Mouse (Mus musculus) MEL (cell line): ENCODE results near the gene Pycr1. TPM values are rescaled to one million over a fixed set of nuclear protein-coding genes. Genes with fewer than 3 reads are reported as not detected.

Experiments
- DNase-seq: peaks from one replicate; pipeline ENCODE4 v3.0.0; 2011; ENCODE audit warnings: low read depth, low spot score
- H3K27ac ChIP-seq: 2 replicates; pipeline ENCODE4 v1.5.1; 2012; ENCODE audit warnings: low read depth, mild to moderate bottlenecking, control low read depth, low read length, moderate library complexity; ENCODE audit not compliant: control insufficient read depth
- H3K27me3 ChIP-seq, 2 experiments: fragments of 150-350 bp in 1 of 2; sonication (generic) in 1 of 2; 2 replicates each; pipeline ENCODE4 v1.6.1; 2012; ENCODE audit warnings: low read length in 2 of 2, mild to moderate bottlenecking in 2 of 2, improper control_type of control experiment in 1 of 2, moderate library complexity in 1 of 2; ENCODE audit not compliant: insufficient read depth in 2 of 2, control insufficient read depth in 1 of 2
- H3K36me3 ChIP-seq, 2 experiments: 2 replicates each; pipeline ENCODE4 v1.6.1; 2012 to 2014; ENCODE audit warnings: low read length in 2 of 2, improper control_type of control experiment in 1 of 2, inconsistent platforms in 1 of 2, mild to moderate bottlenecking in 1 of 2; ENCODE audit not compliant: insufficient read depth in 2 of 2, control insufficient read depth in 1 of 2
- H3K4me1 ChIP-seq, 2 experiments: fragments of 150-350 bp in 1 of 2; sonication (generic) in 1 of 2; 2 replicates each; pipeline ENCODE4 v1.6.1; 2012; ENCODE audit warnings: low read length in 2 of 2, improper control_type of control experiment in 1 of 2, mild to moderate bottlenecking in 1 of 2; ENCODE audit not compliant: insufficient read depth in 2 of 2, control insufficient read depth in 1 of 2
- H3K4me3 ChIP-seq, 2 experiments: fragments of 150-350 bp in 1 of 2; sonication (generic) in 1 of 2; 2 replicates each; pipeline ENCODE4 v1.5.1; 2012; ENCODE audit warnings: low read depth in 2 of 2, low read length in 2 of 2, mild to moderate bottlenecking in 2 of 2, moderate library complexity in 2 of 2, control low read depth in 1 of 2, improper control_type of control experiment in 1 of 2; ENCODE audit not compliant: control insufficient read depth in 1 of 2, insufficient read depth in 1 of 2
- H3K79me2 ChIP-seq: 2 replicates; pipeline ENCODE4 v1.6.1; 2012; ENCODE audit warnings: mild to moderate bottlenecking, low read length, moderate library complexity; ENCODE audit not compliant: control insufficient read depth, poor library complexity, insufficient read depth
- H3K9ac ChIP-seq: 2 replicates; pipeline ENCODE4 v1.6.1; 2012; ENCODE audit warnings: low read depth, mild to moderate bottlenecking, control low read depth, low read length, moderate library complexity; ENCODE audit not compliant: control insufficient read depth, poor library complexity, severe bottlenecking
- H3K9me3 ChIP-seq: fragments of 150-350 bp; sonication (generic); replicated peaks from 2 replicates; pipeline ENCODE4 v1.6.1; 2012; ENCODE audit warnings: mild to moderate bottlenecking, low read length, improper control_type of control experiment, moderate library complexity; ENCODE audit not compliant: insufficient read depth
- CHD1 ChIP-seq: IDR thresholded peaks from 2 replicates; pipeline ENCODE4 v1.6.1; 2012; ENCODE audit warnings: low read depth, mild to moderate bottlenecking, inconsistent platforms, low read length, improper control_type of control experiment
- CTCF ChIP-seq, 3 experiments: IDR thresholded peaks in 2 of 3; conservative IDR thresholded peaks in 1 of 3; 2 replicates each; pipeline ENCODE4 v1.5.1; 2011 to 2012; ENCODE audit warnings: low read length in 3 of 3, low read depth in 2 of 3, mild to moderate bottlenecking in 2 of 3, improper control_type of control experiment in 1 of 3, inconsistent platforms in 1 of 3, mixed read lengths in 1 of 3, moderate library complexity in 1 of 3; ENCODE audit not compliant: control insufficient read depth in 1 of 3, insufficient read depth in 1 of 3, poor library complexity in 1 of 3, severe bottlenecking in 1 of 3
- ETS1 ChIP-seq: IDR thresholded peaks from 2 replicates; pipeline ENCODE4 v1.6.1; 2012; ENCODE audit warnings: low read depth, mild to moderate bottlenecking, inconsistent platforms, low read length, improper control_type of control experiment, moderate library complexity
- GABPA ChIP-seq: IDR thresholded peaks from 2 replicates; pipeline ENCODE4 v1.6.1; 2012; ENCODE audit warnings: low read depth, mild to moderate bottlenecking, inconsistent platforms, low read length, improper control_type of control experiment, moderate library complexity
- MAFK ChIP-seq: IDR thresholded peaks from 2 replicates; pipeline ENCODE4 v1.6.1; 2011; ENCODE audit warnings: low read depth, mild to moderate bottlenecking, low read length, improper control_type of control experiment, borderline replicate concordance
- MYC ChIP-seq: IDR thresholded peaks from 2 replicates; pipeline ENCODE4 v1.6.1; 2011; ENCODE audit warnings: low read depth, mild to moderate bottlenecking, low read length, improper control_type of control experiment, moderate library complexity
- NELFE ChIP-seq: IDR thresholded peaks from 2 replicates; pipeline ENCODE4 v1.6.1; 2011; ENCODE audit warnings: low read depth, low read length, improper control_type of control experiment
- NRF1 ChIP-seq: IDR thresholded peaks from 2 replicates; pipeline ENCODE4 v1.6.1; 2014; ENCODE audit warnings: low read depth, mild to moderate bottlenecking, inconsistent platforms, low read length, improper control_type of control experiment, moderate library complexity; ENCODE audit not compliant: poor library complexity, insufficient read depth, severe bottlenecking
- POLR2AphosphoS2 ChIP-seq: IDR thresholded peaks from 2 replicates; pipeline ENCODE4 v1.6.1; 2011; ENCODE audit warnings: low read length, improper control_type of control experiment
- POLR2AphosphoS5 ChIP-seq: IDR thresholded peaks from 2 replicates; pipeline ENCODE4 v1.6.1; 2012; ENCODE audit warnings: low read depth, borderline replicate concordance, mild to moderate bottlenecking, inconsistent platforms, low read length, moderate library complexity, mixed read lengths
- RCOR1 ChIP-seq: IDR thresholded peaks from 2 replicates; pipeline ENCODE4 v1.6.1; 2012; ENCODE audit warnings: low read depth, mild to moderate bottlenecking, inconsistent platforms, low read length, improper control_type of control experiment
- SIN3A ChIP-seq: IDR thresholded peaks from 2 replicates; pipeline ENCODE4 v1.6.1; 2012; ENCODE audit warnings: low read length, improper control_type of control experiment, inconsistent platforms
- SMC3 ChIP-seq: IDR thresholded peaks from 2 replicates; pipeline ENCODE4 v1.6.1; 2011; ENCODE audit warnings: low read depth, low read length, improper control_type of control experiment
- USF2 ChIP-seq, 2 experiments: IDR thresholded peaks; 2 replicates each; pipeline ENCODE4 v1.6.1; 2011 to 2012; ENCODE audit warnings: improper control_type of control experiment in 2 of 2, low read length in 2 of 2, borderline replicate concordance in 1 of 2, inconsistent platforms in 1 of 2, low read depth in 1 of 2, mild to moderate bottlenecking in 1 of 2; ENCODE audit not compliant: insufficient read depth in 1 of 2
- ZMIZ1 ChIP-seq: IDR thresholded peaks from 2 replicates; pipeline ENCODE4 v1.6.1; 2012; ENCODE audit warnings: low read depth, mild to moderate bottlenecking, inconsistent platforms, low read length, improper control_type of control experiment, moderate library complexity
- ZNF384 ChIP-seq: IDR thresholded peaks from 2 replicates; pipeline ENCODE4 v1.6.1; 2012; ENCODE audit warnings: low read depth, mild to moderate bottlenecking, inconsistent platforms, low read length, improper control_type of control experiment
- polyA plus RNA-seq, 2 experiments: library from polyadenylated mRNA; stranded (reverse) in 1 of 2; unstranded in 1 of 2; fragments of >175 nt in 1 of 2; fragments of >200 nt in 1 of 2; gene quantifications; 2 replicates each; pipeline versions ENCODE4 v1.2.1 to v1.2.4; 2012; ENCODE audit warnings: low replicate concordance in 2 of 2, low read depth in 1 of 2; ENCODE audit not compliant: insufficient read length in 2 of 2, insufficient read depth in 1 of 2, missing spikeins in 1 of 2
- total RNA-seq: library from RNA; depleted of rRNA; stranded (reverse); fragments of 300-350 nt; gene quantifications from 2 replicates; pipeline ENCODE4 v1.2.3, GENCODE M21; 2012

Gene Pycr1
- total and polyA plus RNA-seq, 3 experiments: 2.6 to 15.3 TPM; not detected in 1

DNA sequence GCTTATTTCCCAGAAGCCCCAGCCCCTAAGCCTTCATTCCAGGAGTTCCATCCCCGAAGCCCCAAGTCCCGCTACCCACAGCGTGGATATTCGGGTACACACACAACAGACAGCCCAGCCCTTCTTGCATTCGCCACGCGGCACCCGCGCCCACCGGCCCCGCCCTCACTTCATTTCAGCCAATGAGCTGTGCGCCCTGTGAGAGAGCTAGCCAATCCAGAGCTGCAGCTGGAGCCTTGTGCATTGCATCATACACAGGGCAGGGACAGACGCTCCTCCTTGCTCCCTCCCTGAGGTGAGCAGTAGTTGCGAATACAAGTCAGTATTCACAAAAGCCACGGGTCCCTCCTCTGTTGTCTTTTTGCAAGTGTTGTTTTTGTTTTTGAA is at the start of gene Pycr1 (continued):
- TF ChIP-seq NRF1 (no peak), GABPA (no peak)
- TF ChIP-seq, all 39 proteins: peak for 13

- Histone ChIP-seq H3K9ac (no peak overlapping the region), H3K27ac (no peak overlapping the region), H3K27me3 (no peaks in the 10 kb centered on the region), H3K79me2 (no peaks in the 10 kb centered on the region), H3K4me3 (no peak overlapping the region), H3K36me3 (no peaks in the 10 kb centered on the region; a peak in 1 of 4 replicates), H3K4me1 (no peaks in the 10 kb centered on the region), H3K9me3 (no peaks in the 10 kb centered on the region)
- TF ChIP-seq MYC (no peak), ETS1 (no peak), SIN3A (no peak), ZNF384 (no peak), SMC3 (no peak), POLR2AphosphoS2 (no peak), NELFE (no peak), CTCF (IDR thresholded peaks at IDR 0.05 in 2 of 3, conservative IDR thresholded peaks at IDR 0.05 in 1 of 3; ENCODE audit: control insufficient read depth in 1 of 3, insufficient read depth in 1 of 3, low read depth in 2 of 3, low read length in 3 of 3, poor library complexity in 1 of 3, severe bottlenecking in 1 of 3) (no peak)
- DNase-seq: no peak
Measured at GRCm38 (mm10) chr11:120692471-120693011, 49.0 kb upstream of the Pycr1 start.

DNA sequence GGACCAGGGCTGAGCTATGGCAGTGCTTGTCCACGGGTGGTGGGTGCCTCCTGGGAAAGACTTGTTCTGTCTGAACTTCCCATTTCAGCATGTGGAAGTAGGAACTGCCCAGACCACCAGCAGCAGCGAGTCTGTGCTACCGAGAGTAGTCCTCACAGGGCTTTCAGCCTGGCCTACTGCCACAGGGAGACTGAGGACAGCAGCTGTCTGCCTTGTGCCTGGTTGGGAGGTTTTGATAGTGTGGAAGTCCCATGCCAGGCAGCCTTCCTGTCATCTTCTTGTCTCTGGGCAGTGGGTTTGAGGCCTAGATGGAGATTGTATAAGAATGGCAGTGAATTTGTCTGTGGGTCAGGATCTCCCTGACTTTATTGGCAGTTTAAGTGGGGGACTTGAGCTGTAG is 45.8 kb upstream of the Pycr1 start:
- no peak for DNase-seq
- H3K4me1 ChIP-seq: no peaks in the 10 kb centered on the region
- H3K36me3 ChIP-seq: no peaks in the 10 kb centered on the region
- H3K79me2 ChIP-seq: no peaks in the 10 kb centered on the region
- no peaks in the 10 kb centered on the region for H3K9me3 ChIP-seq
- no peak overlapping the region for H3K4me3 ChIP-seq
- no peak overlapping the region for H3K27ac ChIP-seq
- H3K9ac ChIP-seq: no peak overlapping the region
- no peaks in the 10 kb centered on the region for H3K27me3 ChIP-seq
- TF ChIP-seq POLR2AphosphoS2 (no peak), ETS1 (no peak), RCOR1 (no peak), POLR2AphosphoS5 (no peak), MAFK (no peak), CHD1 (no peak), USF2 (IDR thresholded peaks at IDR 0.05; ENCODE audit: borderline replicate concordance in 1 of 2, insufficient read depth in 1 of 2, low read depth in 1 of 2, low read length in 2 of 2) (no peak), ZMIZ1 (no peak)
